Mouse (Mus musculus): ENCODE measurements around the gene Dmrta1. TPM values are rescaled to one million over a fixed set of nuclear protein-coding genes. Genes with fewer than 3 reads are reported as not detected.

Gene Dmrta1
- under 1 TPM; 0.44 to 0.63 TPM for total RNA-seq (2021)

- no peak for DNase-seq (ENCODE audit: extremely low spot score in 1 of 2, low spot score in 1 of 2)
Measured at GRCm38 (mm10) chr4:89679195-89679594, at the start of gene Dmrta1. TSS of gene Dmrta1 (plus strand) at chr4:89679436.

- no peak for DNase-seq (ENCODE audit: extremely low spot score in 1 of 2, low spot score in 1 of 2)
Measured at GRCm38 (mm10) chr4:89630374-89631079, 48.7 kb upstream of the Dmrta1 start.

GRCm38 (mm10) chr4:89631560-89631959 is 47.7 kb upstream of the Dmrta1 start:
- no peak for DNase-seq (ENCODE audit: extremely low spot score in 1 of 2, low spot score in 1 of 2)

- DNase-seq (ENCODE audit: extremely low spot score in 1 of 2, low spot score in 1 of 2): no peak
Measured at GRCm38 (mm10) chr4:89638651-89639050, 40.6 kb upstream of the Dmrta1 start.

- DNase-seq (ENCODE audit: extremely low spot score in 1 of 2, low spot score in 1 of 2): no peak
Measured at GRCm38 (mm10) chr4:89644235-89645115, 34.8 kb upstream of the Dmrta1 start.

- no peak for DNase-seq (ENCODE audit: extremely low spot score in 1 of 2, low spot score in 1 of 2)
Measured at GRCm38 (mm10) chr4:89650352-89651311, 28.6 kb upstream of the Dmrta1 start.

- DNase-seq (ENCODE audit: extremely low spot score in 1 of 2, low spot score in 1 of 2): no peak
Measured at GRCm38 (mm10) chr4:89651312-89651686, 27.9 kb upstream of the Dmrta1 start.

- DNase-seq (ENCODE audit: extremely low spot score in 1 of 2, low spot score in 1 of 2): no peak
Measured at GRCm38 (mm10) chr4:89651779-89652178, 27.5 kb upstream of the Dmrta1 start.

GRCm38 (mm10) chr4:89663406-89663805 is 15.8 kb upstream of the Dmrta1 start:
- DNase-seq (ENCODE audit: extremely low spot score in 1 of 2, low spot score in 1 of 2): no peak

GRCm38 (mm10) chr4:89674711-89675110 is 4.5 kb upstream of the Dmrta1 start:
- DNase-seq (ENCODE audit: extremely low spot score in 1 of 2, low spot score in 1 of 2): no peak

- no peak for DNase-seq (ENCODE audit: extremely low spot score in 1 of 2, low spot score in 1 of 2)
Measured at GRCm38 (mm10) chr4:89677903-89678302, 1.3 kb upstream of the Dmrta1 start.

- DNase-seq (ENCODE audit: extremely low spot score in 1 of 2, low spot score in 1 of 2): no peak
Measured at GRCm38 (mm10) chr4:89678713-89679112, 523 bp upstream of the Dmrta1 start.

GRCm38 (mm10) chr4:89687961-89688803 is 8.9 kb downstream of the Dmrta1 start:
- no peak for DNase-seq (ENCODE audit: extremely low spot score in 1 of 2, low spot score in 1 of 2)

- no peak for DNase-seq (ENCODE audit: extremely low spot score in 1 of 2, low spot score in 1 of 2)
Measured at GRCm38 (mm10) chr4:89688804-89689497, 9.7 kb downstream of the Dmrta1 start.

- no peak for DNase-seq (ENCODE audit: extremely low spot score in 1 of 2, low spot score in 1 of 2)
Measured at GRCm38 (mm10) chr4:89691936-89692335, 12.7 kb downstream of the Dmrta1 start.

- DNase-seq (ENCODE audit: extremely low spot score in 1 of 2, low spot score in 1 of 2): no peak
Measured at GRCm38 (mm10) chr4:89692780-89693179, 13.5 kb downstream of the Dmrta1 start.

GRCm38 (mm10) chr4:89695589-89695988 is 16.4 kb downstream of the Dmrta1 start:
- DNase-seq (ENCODE audit: extremely low spot score in 1 of 2, low spot score in 1 of 2): no peak

- DNase-seq (ENCODE audit: extremely low spot score in 1 of 2, low spot score in 1 of 2): no peak
Measured at GRCm38 (mm10) chr4:89697951-89698350, 18.7 kb downstream of the Dmrta1 start.
